Mouse (Mus musculus) heart, adult 2 months (tissue): ENCODE measurements around the gene Sik1.

ENCODE experiments used
- CTCF ChIP-seq: fragments of 200-600 bp; IDR thresholded peaks from 2 replicates; pipeline ENCODE4 v1.8.1; 2022; ENCODE audit warnings: antibody characterized with exemption, mild to moderate bottlenecking, moderate library complexity
- EP300 ChIP-seq: fragments of 200-500 bp; IDR thresholded peaks from 2 replicates; pipeline ENCODE4 v1.6.1; 2011; ENCODE audit warnings: low read depth, low read length, control low read depth; ENCODE audit not compliant: insufficient read depth
- POLR2A ChIP-seq: fragments of 200-500 bp; IDR thresholded peaks from 2 replicates; pipeline ENCODE4 v1.6.1; 2011; ENCODE audit warnings: mild to moderate bottlenecking, low read depth, low read length, control low read depth; ENCODE audit not compliant: insufficient read depth

GRCm38 (mm10) chr17:31870931-31871421 is 15.4 kb upstream of the Sik1 start:
- TF ChIP-seq EP300, result no peak
- TF ChIP-seq POLR2A, result no peak
- TF ChIP-seq CTCF, result no peak
